Mouse (Mus musculus): ENCODE data around the gene Magi1.
"Not testable (repeated sequence)": the region's sequence is repeated elsewhere in the genome, so short reads cannot be mapped to it uniquely, and the experiment has no call there.

Magi1 gene

DNA sequence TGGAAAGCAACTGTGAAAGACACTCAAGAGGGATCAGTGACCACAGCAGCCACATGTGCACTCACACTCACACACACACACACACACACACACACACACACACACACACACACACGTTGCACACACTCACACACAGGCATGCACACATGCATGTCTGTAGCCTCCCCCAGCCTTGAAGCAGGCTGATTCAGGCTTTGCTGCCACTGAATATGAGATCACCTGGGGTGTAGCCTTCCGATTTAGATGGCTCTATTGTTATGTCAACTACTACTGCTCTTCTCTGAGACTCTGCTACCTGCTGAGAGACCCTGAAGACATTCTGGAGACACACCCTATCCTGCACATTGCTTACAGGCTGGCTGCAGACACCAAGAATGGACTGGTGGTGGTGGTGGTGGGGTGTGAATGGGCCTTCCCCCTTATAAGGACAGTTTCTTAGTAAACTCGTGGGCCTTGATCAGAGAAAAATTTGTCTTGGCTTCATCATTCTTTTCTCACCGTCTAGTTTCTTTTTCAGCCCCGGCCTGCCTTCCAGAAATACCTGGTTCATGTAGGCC, 653.9 kb downstream of the Magi1 start:
- DNase-seq (ENCODE audit: low read depth) = not testable (repeated sequence)

DNA sequence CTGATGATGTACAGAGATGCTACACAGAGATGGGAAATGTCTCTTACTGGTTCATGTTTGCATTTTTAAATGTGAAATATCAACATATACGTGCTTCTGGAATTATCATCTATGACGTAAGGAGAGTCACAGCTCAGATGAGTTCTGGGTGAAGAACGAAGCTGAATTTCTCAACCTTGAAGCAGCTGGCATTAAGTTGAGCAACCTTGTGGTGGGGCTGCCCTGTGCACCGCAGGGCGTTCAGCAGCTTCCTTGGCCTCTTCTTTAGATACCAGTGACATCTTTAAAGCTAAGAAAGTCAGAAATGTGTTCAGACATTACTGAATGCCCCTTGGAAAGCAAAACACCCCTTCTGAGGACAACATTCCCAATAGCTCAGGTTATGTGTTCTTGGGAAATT, 656.5 kb downstream of the Magi1 start:
- DNase-seq (ENCODE audit: low read depth) = no peak

Data from c-Kit-positive CD71-negative TER-119-negative erythroid progenitor cells, embryonic 14.5 days (primary cell).